Mouse (Mus musculus) heart, embryonic 12.5 days (tissue): ENCODE results near the gene Mrnip. TPM values are rescaled to one million over a fixed set of nuclear protein-coding genes. Genes with fewer than 3 reads are reported as not detected.

Experiments used
- ATAC-seq: fragments of 200-750 bp; cut with Nextera tagmentation; 2 replicates; pipeline ENCODE4 v1.8.0; 2017; ENCODE audit warnings: moderate TSS enrichment, moderate library complexity; ENCODE audit not compliant: insufficient number of reproducible peaks, low FRiP score
- H3K27ac ChIP-seq: fragments of 300-500 bp; sonication (generic); 2 replicates; pipeline ENCODE4 v1.5.1; 2016; ENCODE audit warnings: mild to moderate bottlenecking, moderate library complexity; ENCODE audit not compliant: poor library complexity, severe bottlenecking
- H3K27me3 ChIP-seq: fragments of 300-500 bp; sonication (generic); replicated peaks from 2 replicates; pipeline ENCODE4 v1.6.1; 2016; ENCODE audit warnings: mild to moderate bottlenecking, moderate library complexity
- H3K36me3 ChIP-seq: fragments of 300-500 bp; sonication (generic); 2 replicates; pipeline ENCODE4 v1.6.1; 2016; ENCODE audit warnings: mild to moderate bottlenecking, moderate library complexity
- H3K4me1 ChIP-seq: fragments of 300-500 bp; sonication (generic); replicated peaks from 2 replicates; pipeline ENCODE4 v1.6.1; 2016; ENCODE audit warnings: mild to moderate bottlenecking
- H3K4me2 ChIP-seq: fragments of 300-500 bp; sonication (generic); 2 replicates; pipeline ENCODE4 v1.6.1; 2016; ENCODE audit warnings: mild to moderate bottlenecking, moderate library complexity
- H3K4me3 ChIP-seq: fragments of 300-500 bp; sonication (generic); 2 replicates; pipeline ENCODE4 v1.5.1; 2016; ENCODE audit warnings: mild to moderate bottlenecking
- H3K9ac ChIP-seq: fragments of 300-500 bp; sonication (generic); 2 replicates; pipeline ENCODE4 v1.6.1; 2016; ENCODE audit warnings: mild to moderate bottlenecking, moderate library complexity
- H3K9me3 ChIP-seq: fragments of 300-500 bp; sonication (generic); replicated peaks from 2 replicates; pipeline ENCODE4 v1.6.1; 2016; ENCODE audit warnings: mild to moderate bottlenecking, moderate library complexity
- WGBS: fragments of 180-500 bp; shearing (Covaris S2); methylation state at CpG from one replicate; pipeline ENCODE4 v1.1.7; 2016; 5-methylcytosine and 5-hydroxymethylcytosine counted together
- microRNA-seq: library from miRNA; unstranded; fragments of <30 nt; microRNA quantifications from one replicate; pipeline ENCODE4, GENCODE M21; 2017
- polyA plus RNA-seq: library from polyadenylated mRNA; unstranded; fragments of >200 nt; fragmentation: Nextera tagmentation; extraction: Ambion mirVana; gene quantifications from 2 replicates; pipeline ENCODE4 v1.2.1, GENCODE M21; 2016

Gene Mrnip
- polyA plus RNA-seq, 1 experiment from 2014 or later, result 10.1 TPM

DNA sequence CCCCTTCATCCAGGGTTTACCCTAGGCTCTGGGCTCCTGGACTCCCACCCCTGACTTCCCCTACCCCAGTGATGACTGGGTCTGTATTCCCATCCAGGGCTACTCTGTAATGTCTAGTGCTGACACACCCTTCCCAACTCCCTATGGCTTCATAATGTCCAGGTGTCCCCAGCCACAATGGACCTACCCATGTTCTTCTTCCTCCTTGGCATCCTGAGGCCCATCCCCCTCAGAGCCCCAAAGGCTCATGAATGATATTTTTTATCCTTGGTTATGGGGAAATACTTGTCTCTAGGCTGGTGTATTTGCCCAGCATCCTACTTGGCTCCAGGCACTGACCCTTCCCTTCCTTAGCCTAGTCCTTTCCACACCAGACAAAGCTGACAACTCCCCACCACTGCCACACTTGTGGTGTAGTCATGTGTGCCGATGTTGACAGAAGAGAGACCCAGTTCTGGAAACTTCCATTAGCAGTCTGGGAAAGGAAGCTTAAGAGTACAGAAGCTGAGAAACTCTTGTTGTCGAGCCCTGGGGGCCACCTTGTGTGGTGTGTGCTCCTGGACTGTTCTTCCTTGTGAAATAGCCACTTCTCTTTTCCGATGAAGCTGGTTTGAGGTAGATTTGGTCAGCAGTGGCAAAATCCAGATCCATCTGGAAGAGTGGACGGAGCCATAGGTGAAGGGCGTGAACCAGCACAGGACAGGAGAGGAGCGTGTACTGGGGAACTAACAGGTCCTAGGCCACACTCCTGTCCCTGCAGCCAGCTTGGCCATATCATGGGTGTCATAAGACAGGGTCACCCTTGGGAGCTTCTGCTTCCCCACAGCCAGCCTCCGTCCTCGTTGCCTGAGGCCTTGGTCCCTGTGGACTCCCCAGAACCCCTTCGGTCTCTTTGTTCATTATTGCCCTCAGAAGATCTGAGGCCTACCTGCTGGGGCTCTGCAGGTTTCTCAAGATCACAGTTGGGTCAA, 64.9 kb downstream of the Mrnip start:
- Histone ChIP-seq H3K4me1 (peaks cover 23% of the 10 kb centered on the region), H3K4me3 (no peak overlapping the region), H3K27me3 (peaks cover 41% of the 10 kb centered on the region), H3K27ac (no peak overlapping the region), H3K9me3 (no peaks in the 10 kb centered on the region), H3K36me3 (peaks cover 10% of the 10 kb centered on the region), H3K9ac (no peak overlapping the region), H3K4me2 (no peak overlapping the region)
- ATAC-seq, result no peak
- WGBS, result 90% methylated on average over 9 of the region's 9 CpGs

DNA sequence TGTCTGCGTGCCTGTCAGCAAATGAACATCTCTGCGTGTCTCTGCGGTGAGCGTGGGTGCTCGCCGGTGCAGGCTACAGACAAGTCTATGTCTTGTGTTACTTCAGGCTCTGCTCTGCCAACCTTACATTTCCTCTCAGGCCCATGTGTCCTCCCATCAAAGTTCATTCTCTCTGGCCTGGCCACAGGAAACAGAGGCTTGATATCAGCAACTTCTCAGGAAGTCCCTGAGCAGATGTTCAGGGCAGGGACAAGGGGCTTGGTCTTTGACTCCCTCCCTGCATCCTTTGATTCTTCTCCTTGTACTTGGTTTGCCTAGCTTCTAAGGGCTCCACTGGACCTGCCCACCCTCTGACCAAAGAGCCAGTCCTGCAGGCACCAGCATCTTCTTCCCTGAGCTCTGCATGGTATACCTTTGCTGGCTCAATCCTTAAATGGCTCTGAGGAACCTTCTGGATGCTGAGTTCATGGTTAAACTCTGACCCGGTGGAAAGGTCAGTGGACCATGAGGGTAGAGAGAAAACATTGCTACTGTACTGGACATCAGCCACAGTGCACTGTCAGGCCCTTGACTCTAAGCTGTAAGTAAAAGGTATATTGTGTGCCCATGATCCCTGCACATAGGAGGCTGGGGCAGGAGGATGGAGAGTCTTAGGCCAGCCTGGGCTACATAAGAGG, 66.1 kb downstream of the Mrnip start:
- H3K9ac ChIP-seq, result no peak overlapping the region
- H3K4me3 ChIP-seq, result no peak overlapping the region
- H3K36me3 ChIP-seq, result no peaks in the 10 kb centered on the region
- WGBS, result 66% methylated on average over 7 of the region's 7 CpGs
- peaks cover 35% of the 10 kb centered on the region for H3K27me3 ChIP-seq
- no peak overlapping the region for H3K4me2 ChIP-seq
- no peak for ATAC-seq
- H3K9me3 ChIP-seq, result no peaks in the 10 kb centered on the region
- no peak overlapping the region for H3K27ac ChIP-seq
- H3K4me1 ChIP-seq, result peaks cover 23% of the 10 kb centered on the region

DNA sequence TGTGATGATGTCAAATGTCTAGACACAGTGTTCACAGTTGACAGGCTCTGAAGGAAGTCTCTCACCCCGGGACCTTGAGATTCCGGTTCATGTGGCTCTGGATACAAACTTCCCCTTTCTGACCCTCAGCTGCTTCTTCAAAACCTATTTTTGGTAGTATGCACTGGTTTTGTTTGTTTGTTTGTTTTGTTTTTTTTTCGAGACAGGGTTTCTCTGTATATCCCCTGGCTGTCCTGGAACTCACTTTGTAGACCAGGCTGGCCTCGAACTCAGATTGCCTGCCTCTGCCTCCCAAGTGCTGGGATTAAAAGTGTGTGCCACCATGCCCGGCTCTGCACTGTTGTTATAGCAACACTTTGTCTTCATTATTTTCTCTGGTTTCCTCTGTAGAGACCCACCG, 69.7 kb downstream of the Mrnip start:
- no peak overlapping the region for H3K4me2 ChIP-seq
- H3K27ac ChIP-seq, result no peak overlapping the region
- H3K36me3 ChIP-seq, result no peaks in the 10 kb centered on the region
- no peaks in the 10 kb centered on the region for H3K9me3 ChIP-seq
- no peak overlapping the region for H3K9ac ChIP-seq
- peaks cover 9% of the 10 kb centered on the region for H3K27me3 ChIP-seq
- WGBS, result 68% methylated on average over 6 of the region's 6 CpGs
- ATAC-seq, result no peak
- no peaks in the 10 kb centered on the region for H3K4me1 ChIP-seq
- H3K4me3 ChIP-seq, result no peak overlapping the region

DNA sequence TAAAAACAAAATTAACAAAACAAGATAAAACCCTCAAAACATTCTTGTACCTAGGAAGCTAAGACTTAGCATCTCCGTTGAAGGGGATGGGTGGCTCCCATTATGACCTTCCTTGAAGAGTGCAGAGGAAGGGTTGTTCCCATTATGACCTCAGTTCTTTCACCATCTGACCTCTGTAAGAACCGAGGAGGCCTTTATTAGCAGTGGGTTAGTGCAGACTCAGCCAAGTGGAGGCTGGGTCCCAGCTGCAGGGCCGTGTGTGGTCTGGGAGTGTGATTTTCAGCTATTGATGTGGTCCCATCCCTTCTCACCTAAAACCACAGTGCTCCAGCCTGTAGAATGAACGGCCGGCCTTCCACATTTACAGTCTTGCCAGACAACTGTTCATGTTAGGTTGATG, 71.0 kb downstream of the Mrnip start:
- no peak for ATAC-seq
- Histone ChIP-seq H3K36me3 (no peaks in the 10 kb centered on the region), H3K9me3 (no peaks in the 10 kb centered on the region), H3K4me1 (no peaks in the 10 kb centered on the region), H3K4me2 (no peak overlapping the region), H3K4me3 (no peak overlapping the region), H3K27me3 (no peaks in the 10 kb centered on the region), H3K27ac (no peak overlapping the region), H3K9ac (no peak overlapping the region)
- WGBS, result 69% methylated on average over 5 of the region's 5 CpGs

DNA sequence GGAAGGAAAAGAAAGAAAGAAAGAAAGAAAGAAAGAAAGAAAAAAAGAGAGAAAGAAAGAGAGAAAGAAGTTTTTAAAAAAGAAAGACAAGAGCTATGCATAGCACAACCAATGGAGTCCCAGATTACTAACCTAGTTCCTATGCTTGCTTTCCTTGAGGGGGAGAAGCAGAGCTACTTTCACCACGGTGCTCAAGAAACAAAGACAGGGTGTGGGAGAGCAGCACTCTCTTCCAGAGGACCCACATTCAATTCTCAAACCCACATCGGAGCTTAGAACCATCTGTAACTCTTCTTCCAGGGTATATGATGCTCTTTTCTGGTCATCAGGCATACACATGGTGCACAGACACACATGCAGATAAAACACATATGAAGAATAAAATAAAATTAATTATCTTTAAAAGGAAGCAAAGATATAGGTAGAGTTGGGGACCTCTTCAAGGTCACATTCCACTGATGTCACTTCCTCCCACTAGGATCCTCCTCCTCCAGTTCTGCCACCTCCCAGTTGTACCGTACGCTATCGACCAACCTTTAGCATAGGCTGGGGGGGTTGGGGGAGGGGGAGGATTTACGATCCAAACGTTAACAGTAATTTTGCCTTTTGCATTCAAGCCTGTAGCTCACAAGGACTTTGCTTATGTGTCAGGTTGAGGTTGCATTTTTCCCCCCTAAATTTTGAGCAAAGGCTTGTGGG, 74.4 kb downstream of the Mrnip start:
- Histone ChIP-seq H3K9ac (no peak overlapping the region), H3K36me3 (no peaks in the 10 kb centered on the region), H3K27ac (no peak overlapping the region), H3K4me3 (no peak overlapping the region), H3K9me3 (no peaks in the 10 kb centered on the region), H3K27me3 (no peaks in the 10 kb centered on the region), H3K4me1 (peaks cover 16% of the 10 kb centered on the region), H3K4me2 (no peak overlapping the region)
- ATAC-seq, result no peak
- 78% methylated on average over 7 of the region's 7 CpGs for WGBS

Small RNA genes lying within 50 kb of the gene (microRNA-seq; reads per million reads assigned to microRNA genes)
- gene Mir6919, result not detected

Other genes starting within 250 kb of the Mrnip start
- gene Rnf130, start 149.1 kb upstream of the Mrnip start, polyA plus RNA-seq, result 32.8 and 36.0 TPM in 2 replicates
- 35.5 and 35.9 TPM in 2 replicates for gene Tbc1d9b, start 43.0 kb upstream of the Mrnip start, polyA plus RNA-seq
- 209 and 210 TPM in 2 replicates for gene Sqstm1, start 36.4 kb downstream of the Mrnip start, polyA plus RNA-seq
- 35.4 and 39.3 TPM in 2 replicates for gene Mgat4b, start 36.4 kb downstream of the Mrnip start, polyA plus RNA-seq
- gene Ltc4s, start 64.2 kb downstream of the Mrnip start, polyA plus RNA-seq, result 0.63 and 0.70 TPM in 2 replicates
- gene Maml1, start 117.9 kb downstream of the Mrnip start, polyA plus RNA-seq, result 4.6 and 6.1 TPM in 2 replicates
- 331 and 334 TPM in 2 replicates for gene Canx, start 151.2 kb downstream of the Mrnip start, polyA plus RNA-seq
- 0.26 TPM in 1 of 2 replicates, not detected in the other for gene Cby3, start 180.0 kb downstream of the Mrnip start, polyA plus RNA-seq
- gene Hnrnph1, start 202.5 kb downstream of the Mrnip start, polyA plus RNA-seq, result 255 and 272 TPM in 2 replicates